Mouse (Mus musculus) forelimb bud, embryonic 11.5 days (tissue): ENCODE results near the gene Wfikkn1.

ENCODE experiments used
- DNase-seq: peaks from one replicate; pipeline ENCODE4 v3.0.0-alpha.2; 2012; ENCODE audit warnings: low read depth, low spot score

Wfikkn1 gene

GRCm38 (mm10) chr17:25837533-25837932 is 43.1 kb downstream of the Wfikkn1 start:
- no peak for DNase-seq

GRCm38 (mm10) chr17:25837076-25837410 is 43.6 kb downstream of the Wfikkn1 start, which contains the start of gene Rhbdl1:
Rhbdl1 (minus strand) TSS chr17:25837295.
- DNase-seq: no peak

- no peak for DNase-seq
Observed at GRCm38 (mm10) chr17:25836397-25837075, 44.1 kb downstream of the Wfikkn1 start.

- no peak for DNase-seq
Observed at GRCm38 (mm10) chr17:25835816-25836215, 44.8 kb downstream of the Wfikkn1 start.

GRCm38 (mm10) chr17:25835301-25835700 is 45.4 kb downstream of the Wfikkn1 start:
- no peak for DNase-seq

GRCm38 (mm10) chr17:25834595-25835222 is 45.9 kb downstream of the Wfikkn1 start:
- DNase-seq: no peak

GRCm38 (mm10) chr17:25833961-25834594 is 46.6 kb downstream of the Wfikkn1 start:
- DNase-seq: no peak

GRCm38 (mm10) chr17:25833291-25833663 is 47.4 kb downstream of the Wfikkn1 start, which contains the start of gene Stub1:
Stub1 (minus strand) TSS chr17:25833404.
- peak; percentile 85 for DNase-seq

- peak; percentile 99 for DNase-seq
Observed at GRCm38 (mm10) chr17:25832436-25833290, 48.0 kb downstream of the Wfikkn1 start.

GRCm38 (mm10) chr17:25831451-25832281 is 49.0 kb downstream of the Wfikkn1 start:
- DNase-seq: no peak

- no peak for DNase-seq
Observed at GRCm38 (mm10) chr17:25830806-25831431, 49.7 kb downstream of the Wfikkn1 start.

GRCm38 (mm10) chr17:25830200-25830753 is 50.4 kb downstream of the Wfikkn1 start:
- no peak for DNase-seq

- no peak for DNase-seq
Observed at GRCm38 (mm10) chr17:25829558-25830017, 51.1 kb downstream of the Wfikkn1 start.

GRCm38 (mm10) chr17:25828712-25829557 is 51.7 kb downstream of the Wfikkn1 start, which contains the start of gene Jmjd8:
Jmjd8 (plus strand) TSS chr17:25828867.
- peak; percentile 79 for DNase-seq

GRCm38 (mm10) chr17:25828223-25828594 is 52.4 kb downstream of the Wfikkn1 start:
- no peak for DNase-seq
